Mouse (Mus musculus) adrenal gland, postnatal 10 days (tissue): ENCODE results near the gene Psd. TPM values are rescaled to one million over a fixed set of nuclear protein-coding genes. Genes with fewer than 3 reads are reported as not detected.

Experiments
- DNase-seq: peaks from one replicate; pipeline ENCODE4 v3.0.0; 2021; ENCODE audit warnings: mixed read lengths
- total RNA-seq, 2 experiments: library from RNA; stranded (reverse); gene quantifications; 2 replicates each; pipeline ENCODE4 v1.2.3; 2021

Gene Psd
- total RNA-seq, 2 experiments from 2014 or later = 8.2 to 11.9 TPM

DNA sequence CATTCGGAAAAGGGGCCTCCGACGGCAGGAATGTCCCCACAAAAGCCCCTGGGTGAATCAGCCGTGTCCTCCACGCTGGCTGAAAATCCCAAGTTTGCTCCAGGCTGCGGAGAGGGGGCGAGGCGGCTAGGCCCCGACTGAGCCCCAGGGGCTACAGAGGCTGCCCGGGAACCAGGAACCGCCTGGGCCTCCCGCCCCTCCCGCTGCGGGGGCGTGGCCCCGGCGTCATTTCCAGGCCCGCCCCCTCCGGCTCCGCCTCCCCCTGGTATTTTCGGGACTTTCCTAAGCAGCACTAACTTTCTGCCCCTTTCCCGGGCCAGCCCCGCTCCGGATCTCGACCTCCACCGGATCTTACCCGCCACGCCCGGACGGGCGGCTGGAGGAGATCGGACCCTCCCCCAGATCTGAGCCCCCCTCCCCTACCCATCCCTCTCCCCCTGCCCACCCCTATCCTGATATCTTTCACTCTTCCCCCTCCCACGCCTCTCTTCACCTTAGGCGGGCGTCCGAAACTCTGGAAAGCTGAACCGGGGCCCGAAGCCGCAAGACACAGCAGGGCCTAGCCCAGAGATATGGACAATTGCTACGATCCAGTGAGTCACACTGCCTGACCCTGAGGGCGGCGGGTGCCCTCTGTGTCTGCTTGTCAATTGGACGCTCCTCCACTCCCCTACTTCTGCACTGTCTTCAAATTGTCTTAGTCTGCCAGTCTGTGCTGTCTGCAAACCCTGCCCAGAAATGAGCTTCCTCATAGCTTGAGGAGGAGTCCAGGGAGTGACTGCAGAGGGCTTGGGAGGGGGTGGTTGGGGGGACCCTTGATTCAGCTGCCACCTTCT, 21.3 kb downstream of the Psd start:
- peak; percentile 96 for DNase-seq

DNA sequence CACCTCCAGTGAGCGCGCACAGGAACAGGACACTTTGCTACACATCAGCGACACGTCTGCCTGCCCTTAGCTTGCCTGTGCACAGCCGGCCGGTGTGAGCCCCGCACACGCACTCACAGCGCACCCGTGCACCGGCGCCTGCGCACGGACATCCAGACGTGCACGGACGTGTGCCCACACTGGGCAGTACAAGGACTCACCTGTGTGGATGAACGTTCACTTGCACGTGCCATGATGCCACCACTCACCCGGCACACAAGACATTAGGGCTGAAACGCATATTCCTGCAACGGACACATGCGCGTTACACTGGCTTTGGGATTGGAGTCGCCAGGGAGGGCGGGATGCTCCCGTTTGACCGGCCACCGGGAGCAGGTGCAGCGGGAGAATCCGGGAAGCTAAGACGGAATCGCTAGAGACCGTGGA, 22.0 kb downstream of the Psd start:
- no peak for DNase-seq

DNA sequence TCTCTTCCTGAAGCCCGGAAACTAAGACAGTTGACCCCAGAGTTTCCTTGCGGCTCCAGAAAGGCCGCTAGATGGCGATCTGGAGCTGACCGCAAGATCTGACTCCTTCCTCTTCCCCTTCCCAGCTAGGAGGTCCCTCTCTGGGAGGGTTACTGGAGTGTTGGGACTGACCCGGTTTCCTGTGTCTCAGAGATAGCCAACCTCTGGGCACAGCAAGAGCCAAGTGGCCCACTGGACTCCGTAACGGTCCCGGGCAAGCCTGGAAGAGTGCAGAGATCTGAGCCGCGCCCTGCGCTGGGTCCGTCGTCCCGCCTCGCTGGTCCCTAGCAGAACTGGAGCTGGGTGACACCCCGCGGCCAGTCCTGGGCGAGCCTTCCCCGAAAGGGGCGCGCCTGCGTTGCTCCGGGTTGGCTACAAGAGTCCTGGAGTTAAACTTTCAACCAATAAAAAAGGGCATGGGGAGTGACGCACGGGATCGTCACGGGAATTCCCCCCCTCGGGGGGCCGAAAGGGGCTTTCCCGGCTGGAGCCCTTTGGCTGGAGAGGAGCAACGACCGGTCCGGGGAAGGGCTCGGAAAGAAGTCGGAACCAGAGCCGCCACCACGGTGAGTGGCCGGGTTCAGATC, 22.6 kb downstream of the Psd start, which contains the start of gene Nfkb2:
Nfkb2 (plus strand) TSS at position 105 of the 626 bp plus-strand sequence.
- DNase-seq = peak; percentile 96

GRCm38 (mm10) chr19:46303251-46304215, 23.4 kb downstream of the Psd start:
- DNase-seq = no peak

- no peak for DNase-seq
Observed at GRCm38 (mm10) chr19:46302551-46302950, 24.4 kb downstream of the Psd start.

DNA sequence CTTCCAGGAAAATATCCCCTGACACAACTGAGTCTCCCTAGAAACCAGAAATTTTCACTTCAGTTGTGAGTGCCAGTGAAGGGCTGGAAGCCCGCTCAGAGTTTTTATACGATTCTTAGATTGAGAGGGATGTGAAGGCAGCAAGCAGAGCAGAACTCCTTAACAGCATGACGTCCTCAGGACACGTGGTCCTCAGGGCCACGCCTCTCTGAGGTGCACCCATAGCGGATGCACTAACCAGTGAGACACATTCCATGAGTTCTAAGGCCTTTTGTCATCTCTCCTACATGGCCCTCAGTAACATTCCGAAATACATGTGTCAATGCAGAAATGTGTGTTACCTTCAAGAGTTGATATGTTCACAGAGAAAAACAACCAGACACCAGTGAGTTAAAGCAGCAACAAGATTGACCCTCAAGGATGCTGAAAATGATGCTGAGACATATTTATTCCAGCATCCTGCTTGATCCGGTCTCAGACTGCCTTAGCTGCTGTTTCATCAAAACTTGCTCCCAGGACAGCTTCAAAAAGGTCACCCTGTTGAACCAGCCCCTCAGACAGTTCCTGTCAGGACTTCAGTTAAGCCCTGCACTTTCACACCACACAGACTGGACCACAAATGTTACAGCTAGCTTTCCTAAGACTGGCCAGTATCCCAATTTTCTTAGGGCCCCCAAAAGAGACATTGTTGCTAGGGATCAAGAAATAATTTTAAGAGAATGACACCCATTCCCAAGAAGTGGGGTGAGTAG, 26.5 kb downstream of the Psd start:
- DNase-seq = no peak

GRCm38 (mm10) chr19:46296938-46297337, 30.0 kb downstream of the Psd start:
- no peak for DNase-seq

DNA sequence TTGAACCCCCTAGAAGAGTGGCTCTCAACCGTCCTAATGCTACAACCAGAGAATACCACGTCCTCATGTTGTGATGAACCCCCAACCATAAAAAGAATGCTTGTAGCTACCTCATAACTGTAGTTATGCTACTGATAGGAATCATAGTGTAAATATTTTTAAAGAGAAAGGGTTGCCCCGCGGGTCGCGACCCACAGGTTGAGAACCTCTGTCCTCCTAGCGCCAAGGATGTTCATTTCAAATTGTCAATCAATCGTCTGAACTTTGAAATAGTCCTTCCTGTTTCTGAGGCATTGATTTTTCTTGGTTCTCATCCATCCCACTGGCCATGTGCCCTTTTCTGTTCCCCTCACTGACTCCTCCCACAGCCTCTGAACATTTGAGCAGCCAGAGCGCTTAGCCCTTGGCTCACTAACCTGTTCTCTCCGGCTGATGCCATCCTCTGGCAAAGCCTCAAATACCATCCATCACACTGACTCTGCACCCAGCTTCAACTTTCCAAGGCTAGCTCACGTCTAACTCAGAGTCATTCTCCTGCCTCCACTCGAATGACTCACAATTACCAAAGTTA, 36.3 kb downstream of the Psd start:
- no peak for DNase-seq

DNA sequence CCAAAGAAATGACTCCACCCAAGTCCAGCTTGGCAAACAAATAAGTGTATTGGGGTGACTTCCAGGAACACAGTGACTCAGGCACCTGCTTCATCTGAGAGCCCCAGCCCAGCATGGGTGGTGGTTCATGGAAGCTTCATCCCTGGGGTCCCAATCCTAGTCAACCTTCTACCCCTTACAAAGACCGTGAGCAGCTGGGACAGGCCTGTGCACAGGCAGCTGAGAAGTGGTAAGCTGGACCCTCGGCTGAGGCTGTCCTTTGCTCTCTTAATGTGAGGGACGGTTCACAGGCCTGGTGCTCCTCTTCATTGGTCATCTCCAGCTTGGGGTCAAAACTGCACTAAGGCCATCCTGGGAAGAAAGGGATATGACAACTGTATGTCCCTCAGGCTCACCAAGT, 39.4 kb downstream of the Psd start:
- DNase-seq = no peak

DNA sequence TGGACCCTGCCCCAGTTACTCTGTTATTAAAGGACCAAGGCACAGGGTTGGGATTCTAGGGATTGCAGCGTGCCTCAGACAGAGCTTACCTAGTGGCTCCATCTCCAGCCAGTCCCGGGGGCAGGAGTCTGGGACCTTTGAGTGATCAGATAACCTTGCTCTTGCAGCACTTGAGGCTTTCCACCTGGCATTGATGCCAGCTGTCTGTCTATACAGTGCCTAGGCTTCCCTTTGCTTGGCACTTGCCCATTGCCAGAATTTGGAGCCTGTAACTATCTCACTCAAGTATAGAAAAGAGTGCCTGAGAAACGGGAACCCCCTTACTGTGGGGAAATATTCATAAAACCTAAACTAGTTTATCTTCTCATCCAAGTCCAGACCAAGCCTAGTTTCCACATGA, 40.0 kb downstream of the Psd start:
- DNase-seq = no peak

- no peak for DNase-seq
Observed at GRCm38 (mm10) chr19:46286047-46286446, 40.9 kb downstream of the Psd start.

DNA sequence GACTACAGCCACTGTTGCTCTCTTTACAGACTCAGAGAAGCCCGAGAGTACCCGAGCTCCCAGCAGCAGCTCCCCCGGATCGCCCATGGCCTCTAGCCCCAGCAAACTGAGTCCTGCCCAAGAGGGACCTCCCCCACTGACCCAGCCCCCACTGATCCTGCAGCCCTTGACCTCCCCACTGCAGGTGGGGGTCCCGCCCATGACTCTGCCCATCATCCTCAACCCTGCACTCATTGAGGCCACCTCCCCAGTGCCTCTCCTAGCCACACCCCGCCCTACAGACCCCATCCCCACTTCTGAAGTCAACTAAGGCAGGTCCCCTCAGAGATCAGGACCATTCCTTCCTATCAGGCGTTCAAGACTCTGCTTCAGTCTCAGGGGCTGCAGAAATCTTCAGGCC, 41.3 kb downstream of the Psd start:
- no peak for DNase-seq

- no peak for DNase-seq
Observed at GRCm38 (mm10) chr19:46284686-46285085, 42.3 kb downstream of the Psd start.

DNA sequence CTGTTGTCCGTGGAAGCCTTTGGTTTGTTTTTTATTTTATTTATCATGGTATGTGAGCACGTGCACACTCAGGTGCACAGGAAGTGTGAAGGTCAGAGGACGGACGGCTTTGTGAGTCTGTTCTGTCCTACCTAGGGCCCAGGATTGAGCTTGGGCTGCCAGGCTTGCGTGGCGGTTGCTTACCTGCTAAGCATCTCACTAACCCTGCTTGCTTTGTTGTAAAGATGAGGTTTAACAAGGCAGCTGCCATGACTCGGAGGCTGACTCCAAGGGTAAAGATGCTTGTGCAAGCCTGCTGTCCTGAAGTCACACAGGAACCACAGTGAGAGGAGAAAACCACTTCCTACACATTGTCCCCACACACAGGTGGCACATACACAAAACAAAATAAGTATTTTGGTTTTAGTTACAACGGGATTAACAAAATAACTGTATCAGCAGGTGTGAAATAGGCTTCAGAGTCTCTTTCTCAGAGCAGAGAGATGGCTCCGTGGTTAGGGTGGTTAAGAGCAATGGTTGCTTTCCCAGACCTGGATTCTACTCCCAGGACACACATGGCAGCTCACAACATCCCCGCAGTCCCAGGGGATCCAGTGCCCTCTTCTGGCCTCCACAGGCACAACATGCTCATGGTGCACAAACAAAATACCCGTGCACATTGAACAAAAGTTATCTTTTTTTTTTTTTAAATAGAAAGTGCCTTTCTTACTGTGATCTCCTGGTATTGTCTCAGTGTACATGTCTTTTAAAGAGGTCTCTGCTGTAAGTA, 44.7 kb downstream of the Psd start:
- DNase-seq = no peak

DNA sequence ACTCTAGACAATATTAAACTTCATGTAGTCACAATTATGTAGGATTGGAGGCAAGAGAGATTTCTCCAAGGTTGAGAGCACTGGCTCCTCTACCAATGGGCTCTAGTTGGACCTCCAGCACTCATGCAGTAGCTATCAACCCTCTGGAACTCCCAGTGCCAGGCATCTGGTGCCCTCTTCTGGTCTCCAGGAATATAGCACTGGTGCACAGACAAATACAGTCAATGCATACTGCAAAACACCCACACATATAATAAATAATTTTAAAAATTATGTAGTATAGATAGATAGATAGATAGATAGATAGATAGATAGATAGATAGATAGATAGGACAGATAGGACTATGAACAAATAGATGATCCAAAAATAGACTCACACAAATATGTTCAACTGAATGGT, 51.6 kb downstream of the Psd start:
- no peak for DNase-seq

DNA sequence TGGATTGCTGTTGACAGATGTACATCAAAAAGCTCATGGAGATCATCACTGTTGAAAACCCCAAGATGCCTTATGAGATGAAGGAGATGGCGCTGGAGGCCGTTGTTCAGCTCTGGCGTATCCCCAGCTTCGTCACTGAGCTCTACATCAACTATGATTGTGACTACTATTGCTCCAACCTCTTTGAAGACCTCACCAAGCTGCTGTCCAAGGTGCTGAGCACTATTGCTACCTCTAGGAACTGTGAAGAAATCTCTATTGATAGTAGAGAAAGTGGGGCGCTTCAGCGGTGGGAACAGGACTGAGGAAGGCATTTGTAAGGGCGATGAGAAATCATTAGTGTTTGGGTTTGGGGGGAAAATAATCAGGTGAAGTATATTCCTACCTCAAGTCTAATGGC, 62.2 kb downstream of the Psd start:
- no peak for DNase-seq
